Mouse (Mus musculus) spleen, adult 2 months (tissue): ENCODE results near the gene Mrps11. TPM values are rescaled to one million over a fixed set of nuclear protein-coding genes. Genes with fewer than 3 reads are reported as not detected.

Experiments
- DNase-seq, 2 experiments: peaks; one replicate each; pipeline versions ENCODE4 v3.0.0 to v3.0.0-alpha.2; 2012 to 2021; ENCODE audit warnings: low spot score in 2 of 2, low read depth in 1 of 2
- H3K27ac ChIP-seq: fragments of 200-500 bp; 2 replicates; pipeline ENCODE4 v1.5.1; 2012; ENCODE audit warnings: low read length, inconsistent platforms; ENCODE audit not compliant: insufficient read depth
- H3K27me3 ChIP-seq: fragments of 200-500 bp; 2 replicates; pipeline ENCODE4 v1.6.1; 2012; ENCODE audit warnings: mild to moderate bottlenecking, moderate library complexity, low read length, inconsistent platforms; ENCODE audit not compliant: control insufficient read depth, insufficient read depth
- H3K36me3 ChIP-seq: fragments of 200-500 bp; 2 replicates; pipeline ENCODE4 v1.6.1; 2012; ENCODE audit warnings: mild to moderate bottlenecking, low read length, inconsistent platforms; ENCODE audit not compliant: control insufficient read depth, insufficient read depth
- H3K4me1 ChIP-seq: fragments of 200-500 bp; 2 replicates; pipeline ENCODE4 v1.6.1; 2011; ENCODE audit warnings: inconsistent platforms; ENCODE audit not compliant: control insufficient read depth, insufficient read depth, insufficient read length
- H3K4me3 ChIP-seq: fragments of 200-500 bp; 2 replicates; pipeline ENCODE4 v1.5.1; 2011; ENCODE audit warnings: mild to moderate bottlenecking, inconsistent platforms; ENCODE audit not compliant: insufficient read depth, insufficient read length; ENCODE audit errors: extremely low read depth
- CTCF ChIP-seq: fragments of 200-500 bp; IDR thresholded peaks from 2 replicates; pipeline ENCODE4 v1.5.1; 2011; ENCODE audit warnings: mild to moderate bottlenecking, inconsistent platforms; ENCODE audit not compliant: insufficient read depth, insufficient read length, insufficient replicate concordance; ENCODE audit errors: extremely low read depth
- POLR2A ChIP-seq: fragments of 200-500 bp; IDR thresholded peaks from 2 replicates; pipeline ENCODE4 v1.6.1; 2011; ENCODE audit warnings: low read depth, low read length, inconsistent platforms
- WGBS: fragments of 180-500 bp; shearing (Covaris S2); methylation state at CpG from one replicate; pipeline ENCODE4 v1.1.7; 2018; 5-methylcytosine and 5-hydroxymethylcytosine counted together
- polyA plus RNA-seq: library from polyadenylated mRNA; depleted of rRNA; stranded (reverse); fragments of >200 nt; gene quantifications from 2 replicates; pipeline ENCODE4 v1.2.3, GENCODE M21; 2012; rRNA removed

Mrps11 gene
- polyA plus RNA-seq, 1 experiment, result 20.4 TPM

DNA sequence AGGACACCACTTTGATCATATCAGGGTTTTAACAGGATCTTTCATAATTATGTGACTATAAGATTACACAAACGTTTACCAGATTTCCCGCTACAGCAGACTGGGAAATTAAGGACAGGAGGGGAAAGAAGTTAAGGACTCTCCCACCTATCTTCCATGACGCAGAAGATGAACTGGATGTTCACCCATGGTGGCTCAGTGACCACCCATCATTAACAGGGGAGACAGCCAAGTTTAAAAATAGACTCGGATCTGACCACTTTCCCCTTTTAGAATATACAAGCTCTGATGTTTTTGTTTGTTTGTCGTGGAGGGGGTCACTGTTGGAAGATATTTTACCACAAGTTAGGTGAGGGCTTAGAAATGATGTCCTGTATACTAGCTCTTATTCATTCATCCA is 58.7 kb downstream of the Mrps11 start:
- TF ChIP-seq CTCF (no peak), POLR2A (no peak)
- peaks cover 29% of the 10 kb centered on the region for H3K36me3 ChIP-seq
- WGBS, result 89% methylated on average over 5 of the region's 5 CpGs
- no peaks in the 10 kb centered on the region; the same call in 1 of the 2 replicates for H3K4me1 ChIP-seq
- no peak overlapping the region for H3K4me3 ChIP-seq
- DNase-seq, result no peak
- no peaks in the 10 kb centered on the region for H3K27me3 ChIP-seq
- H3K27ac ChIP-seq, result no peak overlapping the region

Other genes starting within 250 kb of the Mrps11 start
- gene Ntrk3, start 45.1 kb upstream of the Mrps11 start, polyA plus RNA-seq, result 1.5 and 2.0 TPM in 2 replicates
- 9.4 and 15.2 TPM in 2 replicates for gene Mrpl46, start 412 bp downstream of the Mrps11 start, polyA plus RNA-seq
- gene Det1, start 64.1 kb downstream of the Mrps11 start, polyA plus RNA-seq, result 16.1 and 19.3 TPM in 2 replicates
- 14.6 and 18.1 TPM in 2 replicates for gene Aen, start 112.7 kb downstream of the Mrps11 start, polyA plus RNA-seq
- 205 and 302 TPM in 2 replicates for gene Isg20, start 130.3 kb downstream of the Mrps11 start, polyA plus RNA-seq